Mouse (Mus musculus) induced T-regulatory cell, adult 2 months (primary cell): ENCODE results near the gene Hmgb3.

Experiments
- DNase-seq: peaks from one replicate; pipeline ENCODE4 v3.0.0-alpha.2; 2012; ENCODE audit warnings: low read depth

Gene Hmgb3

DNA sequence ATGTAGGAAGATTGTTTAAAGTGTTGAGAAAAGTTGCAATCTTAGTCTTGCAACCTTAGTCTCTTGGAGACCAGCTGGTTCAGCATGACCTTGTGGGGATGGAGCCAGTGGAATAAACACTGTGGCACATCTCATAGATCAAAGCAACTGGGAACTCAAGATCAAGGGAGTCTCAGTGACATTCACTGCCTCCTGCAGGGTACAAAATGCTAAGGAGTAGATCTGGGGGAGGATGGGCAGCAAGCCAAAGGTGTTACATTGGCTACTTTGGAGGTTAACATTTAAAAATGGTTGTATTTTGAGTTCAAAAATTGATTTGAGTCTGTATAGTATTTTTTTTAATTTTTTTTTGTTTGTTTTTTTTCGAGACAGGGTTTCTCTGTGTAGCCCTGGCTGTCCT, 33.5 kb downstream of the Hmgb3 start:
- no peak for DNase-seq

DNA sequence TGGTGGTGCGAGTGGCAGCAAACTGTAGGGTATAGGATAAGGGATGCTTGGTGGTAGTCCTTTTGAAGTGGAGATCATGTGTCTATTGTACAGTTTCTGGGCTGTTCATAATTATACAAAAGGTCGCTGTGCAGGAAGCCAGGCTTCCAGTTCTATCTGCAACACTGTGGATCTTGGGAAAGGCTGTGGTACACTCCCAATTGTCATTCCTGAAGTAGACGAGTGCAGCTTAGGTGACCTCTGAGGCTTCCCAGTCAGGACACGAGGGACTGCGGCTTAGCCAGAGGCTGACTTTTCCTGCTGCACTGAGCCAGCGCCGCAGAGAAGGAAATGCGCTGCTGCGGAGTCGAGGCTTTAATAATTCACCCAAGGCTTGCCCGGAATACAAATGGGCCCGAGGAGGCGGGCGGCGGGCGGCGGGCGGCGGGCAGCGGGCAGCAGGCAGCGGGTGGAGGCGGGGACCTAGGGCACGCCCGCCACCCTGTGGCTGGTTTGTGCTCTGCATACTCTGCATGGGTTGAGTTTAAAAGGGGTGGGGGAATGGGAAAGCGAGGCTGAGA, 45.4 kb downstream of the Hmgb3 start:
- DNase-seq: peak; percentile 65
